Mouse (Mus musculus) hindbrain, embryonic 11.5 days (tissue): ENCODE results near the gene Tspyl1. TPM values are rescaled to one million over a fixed set of nuclear protein-coding genes. Genes with fewer than 3 reads are reported as not detected.

Experiments
- ATAC-seq: fragments of 200-750 bp; cut with Nextera tagmentation; 2 replicates; pipeline ENCODE4 v1.8.0; 2017; ENCODE audit warnings: mild to moderate bottlenecking, moderate TSS enrichment, moderate library complexity; ENCODE audit not compliant: low FRiP score
- DNase-seq: peaks from one replicate; pipeline ENCODE4 v3.0.0-alpha.2; 2015; ENCODE audit warnings: low spot score
- H3K27ac ChIP-seq: fragments of 300-500 bp; sonication (generic); 2 replicates; pipeline ENCODE4 v1.5.1; 2014; ENCODE audit warnings: mild to moderate bottlenecking, low read depth, low read length
- H3K27me3 ChIP-seq: fragments of 300-500 bp; sonication (generic); 2 replicates; pipeline ENCODE4 v1.6.1; 2014; ENCODE audit warnings: mild to moderate bottlenecking, low read length, moderate library complexity, mixed read lengths; ENCODE audit not compliant: control insufficient read depth, insufficient read depth
- H3K36me3 ChIP-seq: fragments of 300-500 bp; sonication (generic); 2 replicates; pipeline ENCODE4 v1.6.1; 2014; ENCODE audit warnings: mild to moderate bottlenecking, low read length, moderate library complexity, mixed read lengths; ENCODE audit not compliant: control insufficient read depth, insufficient read depth
- H3K4me1 ChIP-seq: fragments of 300-500 bp; sonication (generic); replicated peaks from 2 replicates; pipeline ENCODE4 v1.6.1; 2014; ENCODE audit warnings: low read length, mixed read lengths; ENCODE audit not compliant: control insufficient read depth, insufficient read depth
- H3K4me2 ChIP-seq: fragments of 300-500 bp; sonication (generic); replicated peaks from 2 replicates; pipeline ENCODE4 v1.6.1; 2014; ENCODE audit warnings: mild to moderate bottlenecking, low read depth, low read length
- H3K4me3 ChIP-seq: fragments of 300-500 bp; sonication (generic); 2 replicates; pipeline ENCODE4 v1.5.1; 2014; ENCODE audit warnings: low read depth, low read length
- H3K9ac ChIP-seq: fragments of 300-500 bp; sonication (generic); 2 replicates; pipeline ENCODE4 v1.6.1; 2014; ENCODE audit warnings: low read depth, low read length
- H3K9me3 ChIP-seq: fragments of 300-500 bp; sonication (generic); 2 replicates; pipeline ENCODE4 v1.6.1; 2016; ENCODE audit warnings: low read length; ENCODE audit not compliant: control insufficient read depth
- WGBS: fragments of 180-500 bp; shearing (Covaris S2); extraction: QIAGEN DNeasy Blood & Tissue Kit; methylation state at CpG from one replicate; pipeline ENCODE4 v1.1.7; 2014; 5-methylcytosine and 5-hydroxymethylcytosine counted together
- polyA plus RNA-seq: library from polyadenylated mRNA; unstranded; fragments of >200 nt; fragmentation: Nextera tagmentation; extraction: Ambion mirVana; gene quantifications from 2 replicates; pipeline ENCODE4 v1.2.1, GENCODE M21; 2014

The Tspyl1 gene
- polyA plus RNA-seq, 1 experiment from 2014 or later = 82.8 TPM

- ATAC-seq = peak; percentile 31
- no peak overlapping the region for H3K27ac ChIP-seq
Measured at GRCm38 (mm10) chr10:34296911-34297298, 14.9 kb downstream of the Tspyl1 start.

GRCm38 (mm10) chr10:34297299-34297979 lies 15.4 kb downstream of the Tspyl1 start, which contains the start of gene Tspyl4:
Tspyl4 (plus strand) TSS chr10:34297442.
- Histone ChIP-seq H3K9ac (peak within 1 kb of the TSS; percentile 90), H3K4me2 (peak within 1 kb of the TSS; percentile 52), H3K9me3 (no peaks in the 10 kb centered on the region), H3K27me3 (no peaks in the 10 kb centered on the region), H3K4me1 (peaks cover 12% of the 10 kb centered on the region), H3K36me3 (no peaks in the 10 kb centered on the region), H3K4me3 (peak within 1 kb of the TSS; percentile 74), H3K27ac (peak within 1 kb of the TSS; percentile 94)
- peak; percentile 95 for DNase-seq
- ATAC-seq = peak; percentile 97
- WGBS = under 1% methylated on average over 38 of the region's 38 CpGs

More at GRCm38 (mm10) chr10:34296911-34297298, 14.9 kb downstream of the Tspyl1 start:
- H3K36me3 ChIP-seq = no peaks in the 10 kb centered on the region
- H3K4me1 ChIP-seq = peaks cover 12% of the 10 kb centered on the region
- no peaks in the 10 kb centered on the region for H3K9me3 ChIP-seq
- peak overlapping the region; percentile 33 for H3K4me2 ChIP-seq
- H3K27me3 ChIP-seq = no peaks in the 10 kb centered on the region
- peak; percentile 33 for DNase-seq
- peak overlapping the region; percentile 53; the same call in 1 of the 2 replicates for H3K9ac ChIP-seq
- H3K4me3 ChIP-seq = peak overlapping the region; percentile 74
- WGBS = 4% methylated on average over 13 of the region's 13 CpGs

- ATAC-seq = peak; percentile 54
- peaks cover 12% of the 10 kb centered on the region for H3K4me1 ChIP-seq
- 42% methylated on average over 25 of the region's 25 CpGs for WGBS
Measured at GRCm38 (mm10) chr10:34297980-34298753, 16.2 kb downstream of the Tspyl1 start.

GRCm38 (mm10) chr10:34300368-34300767 lies 18.4 kb downstream of the Tspyl1 start:
- no peaks in the 10 kb centered on the region for H3K9me3 ChIP-seq
- peak overlapping the region; percentile 52 for H3K4me2 ChIP-seq
- H3K4me3 ChIP-seq = peak overlapping the region; percentile 74
- H3K27me3 ChIP-seq = no peaks in the 10 kb centered on the region
- H3K4me1 ChIP-seq = peaks cover 12% of the 10 kb centered on the region
- WGBS = 11% methylated on average over 5 of the region's 5 CpGs
- peak; percentile 35 for DNase-seq
- H3K27ac ChIP-seq = 0 out of 2 replicates have a peak overlapping the region, but pooled peaks have one; percentile 3
- H3K9ac ChIP-seq = peak overlapping the region; percentile 29; the same call in 1 of the 2 replicates
- ATAC-seq = no peak
- no peaks in the 10 kb centered on the region for H3K36me3 ChIP-seq

More at GRCm38 (mm10) chr10:34297980-34298753, 16.2 kb downstream of the Tspyl1 start:
- H3K4me2 ChIP-seq = peak overlapping the region; percentile 52
- no peaks in the 10 kb centered on the region for H3K9me3 ChIP-seq
- no peaks in the 10 kb centered on the region for H3K36me3 ChIP-seq
- DNase-seq = peak; percentile 60
- H3K27me3 ChIP-seq = no peaks in the 10 kb centered on the region
- H3K4me3 ChIP-seq = peak overlapping the region; percentile 74
- peak overlapping the region; percentile 94 for H3K27ac ChIP-seq
- H3K9ac ChIP-seq = peak overlapping the region; percentile 90

- Histone ChIP-seq H3K4me2 (no peak overlapping the region), H3K9ac (no peak overlapping the region), H3K27me3 (no peaks in the 10 kb centered on the region), H3K4me3 (no peak overlapping the region), H3K27ac (no peak overlapping the region), H3K4me1 (no peaks in the 10 kb centered on the region), H3K36me3 (no peaks in the 10 kb centered on the region), H3K9me3 (no peaks in the 10 kb centered on the region)
- DNase-seq (no peak), ATAC-seq (no peak)
Measured at GRCm38 (mm10) chr10:34307070-34307469, 25.1 kb downstream of the Tspyl1 start.

- no peak for ATAC-seq
Measured at GRCm38 (mm10) chr10:34309915-34310685, 28.1 kb downstream of the Tspyl1 start.

GRCm38 (mm10) chr10:34312536-34312935 lies 30.5 kb downstream of the Tspyl1 start:
- 62% methylated on average over 3 of the region's 3 CpGs for WGBS
- H3K4me3 ChIP-seq = no peak overlapping the region
- DNase-seq = no peak
- ATAC-seq = no peak
- no peak overlapping the region for H3K27ac ChIP-seq
- no peak overlapping the region for H3K4me2 ChIP-seq
- no peaks in the 10 kb centered on the region for H3K36me3 ChIP-seq
- no peaks in the 10 kb centered on the region for H3K27me3 ChIP-seq
- 0 out of 2 replicates have a peak, but pooled peaks cover 6% of the 10 kb centered on the region for H3K4me1 ChIP-seq
- no peaks in the 10 kb centered on the region for H3K9me3 ChIP-seq
- H3K9ac ChIP-seq = no peak overlapping the region

More at GRCm38 (mm10) chr10:34309915-34310685, 28.1 kb downstream of the Tspyl1 start:
- no peak overlapping the region for H3K9ac ChIP-seq
- H3K4me3 ChIP-seq = no peak overlapping the region
- no peaks in the 10 kb centered on the region for H3K36me3 ChIP-seq
- no peak overlapping the region for H3K27ac ChIP-seq
- no peak overlapping the region for H3K4me2 ChIP-seq
- H3K27me3 ChIP-seq = no peaks in the 10 kb centered on the region
- H3K4me1 ChIP-seq = no peaks in the 10 kb centered on the region
- no peak for DNase-seq
- H3K9me3 ChIP-seq = no peaks in the 10 kb centered on the region
- 93% methylated on average over 9 of the region's 9 CpGs for WGBS

GRCm38 (mm10) chr10:34316571-34317216 lies 34.7 kb downstream of the Tspyl1 start:
- no peaks in the 10 kb centered on the region for H3K9me3 ChIP-seq
- peak; percentile 86 for DNase-seq
- 0 out of 2 replicates have a peak, but pooled peaks cover 6% of the 10 kb centered on the region for H3K4me1 ChIP-seq
- H3K36me3 ChIP-seq = no peaks in the 10 kb centered on the region
- peak; percentile 97 for ATAC-seq
- no peaks in the 10 kb centered on the region for H3K27me3 ChIP-seq
- H3K27ac ChIP-seq = peak overlapping the region; percentile 89
- H3K9ac ChIP-seq = peak overlapping the region; percentile 23; the same call in 1 of the 2 replicates
- peak overlapping the region; percentile 25 for H3K4me2 ChIP-seq
- 0 out of 2 replicates have a peak overlapping the region, but pooled peaks have one; percentile 10 for H3K4me3 ChIP-seq
- 3% methylated on average over 3 of the region's 3 CpGs for WGBS
